Mouse (Mus musculus) hindbrain, embryonic 12.5 days (tissue): ENCODE results near the gene Hibadh. TPM values are rescaled to one million over a fixed set of nuclear protein-coding genes. Genes with fewer than 3 reads are reported as not detected.

Experiments used
- ATAC-seq: fragments of 200-750 bp; cut with Nextera tagmentation; 2 replicates; pipeline ENCODE4 v1.8.0; 2017; ENCODE audit warnings: moderate TSS enrichment; ENCODE audit not compliant: low FRiP score
- H3K27ac ChIP-seq: fragments of 300-500 bp; sonication (generic); 2 replicates; pipeline ENCODE4 v1.5.1; 2016; ENCODE audit warnings: mild to moderate bottlenecking
- H3K27me3 ChIP-seq: fragments of 300-500 bp; sonication (generic); 2 replicates; pipeline ENCODE4 v1.6.1; 2016; ENCODE audit warnings: mild to moderate bottlenecking
- H3K36me3 ChIP-seq: fragments of 300-500 bp; sonication (generic); 2 replicates; pipeline ENCODE4 v1.6.1; 2016; ENCODE audit warnings: mild to moderate bottlenecking
- H3K4me1 ChIP-seq: fragments of 300-500 bp; sonication (generic); 2 replicates; pipeline ENCODE4 v1.6.1; 2016
- H3K4me2 ChIP-seq: fragments of 300-500 bp; sonication (generic); replicated peaks from 2 replicates; pipeline ENCODE4 v1.6.1; 2016; ENCODE audit warnings: mild to moderate bottlenecking
- H3K4me3 ChIP-seq: fragments of 300-500 bp; sonication (generic); 2 replicates; pipeline ENCODE4 v1.5.1; 2016; ENCODE audit warnings: mild to moderate bottlenecking
- H3K9ac ChIP-seq: fragments of 300-500 bp; sonication (generic); 2 replicates; pipeline ENCODE4 v1.6.1; 2016; ENCODE audit warnings: mild to moderate bottlenecking, moderate library complexity
- H3K9me3 ChIP-seq: fragments of 300-500 bp; sonication (generic); replicated peaks from 2 replicates; pipeline ENCODE4 v1.6.1; 2016; ENCODE audit warnings: mild to moderate bottlenecking
- WGBS: fragments of 180-500 bp; shearing (Covaris S2); methylation state at CpG from one replicate; pipeline ENCODE4 v1.1.7; 2016; 5-methylcytosine and 5-hydroxymethylcytosine counted together
- polyA plus RNA-seq: library from polyadenylated mRNA; unstranded; fragments of >200 nt; fragmentation: Nextera tagmentation; extraction: Ambion mirVana; gene quantifications from 2 replicates; pipeline ENCODE4 v1.2.1, GENCODE M21; 2016

Gene Hibadh
- polyA plus RNA-seq, 1 experiment from 2014 or later, result 63.8 TPM

DNA sequence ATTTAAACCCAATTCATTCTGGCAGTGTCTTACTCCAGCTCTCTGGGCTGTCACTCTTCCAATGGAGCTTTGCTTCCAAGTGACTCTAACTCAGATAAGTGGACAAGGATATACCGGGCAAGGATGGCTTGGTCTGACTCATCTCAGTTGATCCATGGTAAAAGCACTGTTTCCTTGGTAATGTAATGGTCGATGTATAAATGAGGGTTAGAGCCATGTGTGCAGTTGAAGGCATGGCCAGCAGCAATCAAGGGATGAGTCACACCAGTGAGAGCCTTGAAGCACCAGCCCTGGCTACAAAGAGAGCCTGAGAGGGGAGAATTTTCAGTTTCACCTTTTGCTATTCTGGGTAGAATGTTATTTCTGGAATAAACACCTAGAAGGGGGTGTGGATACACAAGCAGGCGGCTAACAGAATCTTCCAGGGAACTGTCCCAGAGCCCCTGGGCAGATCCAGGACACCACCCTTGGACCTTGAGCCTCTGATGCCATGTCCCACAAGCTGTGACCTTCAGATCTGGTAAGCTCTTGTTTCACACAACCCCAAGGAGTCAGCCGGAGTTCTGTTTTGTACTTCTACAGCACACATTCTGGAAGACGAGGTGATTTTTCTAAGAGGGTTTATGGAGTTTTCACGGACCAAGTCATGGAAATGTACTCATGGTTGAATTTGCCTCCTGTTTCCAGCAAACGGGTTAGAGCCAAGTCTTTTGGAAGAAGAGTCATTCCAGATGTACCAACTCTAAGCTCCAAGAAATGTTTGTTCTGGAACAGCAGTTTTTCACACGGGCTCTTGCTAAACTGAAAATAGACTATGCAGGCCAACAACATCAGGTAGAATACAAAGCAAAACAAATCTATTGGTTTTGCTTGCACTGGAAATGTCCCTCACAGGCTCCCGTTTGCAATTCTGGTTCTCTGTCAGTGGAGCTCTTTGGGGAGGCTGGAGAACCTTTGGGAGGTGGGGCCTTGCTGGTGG lies 134.1 kb downstream of the Hibadh start:
- H3K27ac ChIP-seq, result no peak overlapping the region
- H3K9me3 ChIP-seq, result no peaks in the 10 kb centered on the region
- no peak for ATAC-seq
- no peak overlapping the region for H3K4me2 ChIP-seq
- H3K27me3 ChIP-seq, result no peaks in the 10 kb centered on the region
- no peaks in the 10 kb centered on the region for H3K36me3 ChIP-seq
- no peak overlapping the region for H3K9ac ChIP-seq
- WGBS, result 92% methylated on average over 9 of the region's 9 CpGs
- no peaks in the 10 kb centered on the region for H3K4me1 ChIP-seq
- H3K4me3 ChIP-seq, result no peak overlapping the region

GRCm38 (mm10) chr6:52504676-52505460 lies 135.3 kb downstream of the Hibadh start:
- H3K9me3 ChIP-seq, result no peaks in the 10 kb centered on the region
- H3K4me1 ChIP-seq, result no peaks in the 10 kb centered on the region
- no peak overlapping the region for H3K4me2 ChIP-seq
- H3K27me3 ChIP-seq, result no peaks in the 10 kb centered on the region
- H3K36me3 ChIP-seq, result no peaks in the 10 kb centered on the region
- no peak overlapping the region for H3K27ac ChIP-seq
- ATAC-seq, result no peak
- WGBS, result 79% methylated on average over 8 of the region's 8 CpGs
- H3K4me3 ChIP-seq, result no peak overlapping the region
- H3K9ac ChIP-seq, result no peak overlapping the region

DNA sequence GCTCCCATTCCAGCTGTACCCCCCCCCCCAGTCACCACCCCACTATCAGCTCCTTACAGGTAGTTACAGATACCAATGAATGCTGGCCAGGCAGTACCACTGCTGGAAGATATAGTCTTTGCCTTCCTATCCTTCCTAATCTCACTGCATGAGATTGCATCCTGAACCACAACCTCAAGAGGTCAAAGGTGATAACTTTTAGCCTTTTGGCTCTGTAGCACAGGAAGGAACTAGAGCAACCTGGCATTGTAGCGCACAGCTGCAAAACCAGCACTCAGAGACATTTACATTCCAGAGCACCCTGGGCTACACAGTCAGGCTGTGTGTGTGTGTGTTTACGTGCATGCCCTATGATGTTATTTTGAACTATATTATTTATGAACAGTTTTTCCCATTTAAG lies 137.2 kb downstream of the Hibadh start:
- Histone ChIP-seq H3K4me1 (no peaks in the 10 kb centered on the region), H3K36me3 (no peaks in the 10 kb centered on the region), H3K9me3 (no peaks in the 10 kb centered on the region), H3K4me2 (no peak overlapping the region), H3K9ac (no peak overlapping the region), H3K4me3 (no peak overlapping the region), H3K27ac (no peak overlapping the region), H3K27me3 (no peaks in the 10 kb centered on the region)
- 87% methylated on average over 2 of the region's 2 CpGs for WGBS
- no peak for ATAC-seq

DNA sequence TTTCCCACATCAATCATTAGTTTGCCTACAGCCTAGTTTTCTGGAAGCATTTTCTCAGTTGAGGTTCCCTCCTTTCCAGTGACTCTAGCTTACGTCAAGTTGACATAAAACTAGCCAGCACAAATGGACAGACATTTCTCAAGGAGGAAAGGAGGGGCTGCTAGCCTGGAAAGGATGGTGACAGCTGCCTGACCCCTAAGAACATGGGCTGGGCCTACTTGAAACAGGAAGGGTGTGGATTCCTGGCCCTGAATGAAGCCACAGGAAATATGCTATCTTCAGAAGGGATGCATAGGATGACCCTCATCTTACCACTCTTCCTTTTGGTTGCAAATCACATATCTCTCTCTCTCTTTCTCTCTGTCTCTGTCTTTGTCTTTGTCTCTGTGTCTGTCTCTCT lies 138.7 kb downstream of the Hibadh start:
- Histone ChIP-seq H3K9me3 (no peaks in the 10 kb centered on the region), H3K36me3 (no peaks in the 10 kb centered on the region), H3K4me3 (no peak overlapping the region), H3K4me2 (no peak overlapping the region), H3K27ac (no peak overlapping the region), H3K9ac (no peak overlapping the region), H3K27me3 (no peaks in the 10 kb centered on the region), H3K4me1 (no peaks in the 10 kb centered on the region)
- ATAC-seq, result no peak
- 83% methylated on average over 1 of the region's 1 CpGs for WGBS

Other genes with a start within 250 kb of the Hibadh start
- 144 and 151 TPM in 2 replicates for gene Tax1bp1, start 73.3 kb upstream of the Hibadh start, polyA plus RNA-seq